Mouse (Mus musculus): ENCODE measurements around the gene Clec16a.

DNA sequence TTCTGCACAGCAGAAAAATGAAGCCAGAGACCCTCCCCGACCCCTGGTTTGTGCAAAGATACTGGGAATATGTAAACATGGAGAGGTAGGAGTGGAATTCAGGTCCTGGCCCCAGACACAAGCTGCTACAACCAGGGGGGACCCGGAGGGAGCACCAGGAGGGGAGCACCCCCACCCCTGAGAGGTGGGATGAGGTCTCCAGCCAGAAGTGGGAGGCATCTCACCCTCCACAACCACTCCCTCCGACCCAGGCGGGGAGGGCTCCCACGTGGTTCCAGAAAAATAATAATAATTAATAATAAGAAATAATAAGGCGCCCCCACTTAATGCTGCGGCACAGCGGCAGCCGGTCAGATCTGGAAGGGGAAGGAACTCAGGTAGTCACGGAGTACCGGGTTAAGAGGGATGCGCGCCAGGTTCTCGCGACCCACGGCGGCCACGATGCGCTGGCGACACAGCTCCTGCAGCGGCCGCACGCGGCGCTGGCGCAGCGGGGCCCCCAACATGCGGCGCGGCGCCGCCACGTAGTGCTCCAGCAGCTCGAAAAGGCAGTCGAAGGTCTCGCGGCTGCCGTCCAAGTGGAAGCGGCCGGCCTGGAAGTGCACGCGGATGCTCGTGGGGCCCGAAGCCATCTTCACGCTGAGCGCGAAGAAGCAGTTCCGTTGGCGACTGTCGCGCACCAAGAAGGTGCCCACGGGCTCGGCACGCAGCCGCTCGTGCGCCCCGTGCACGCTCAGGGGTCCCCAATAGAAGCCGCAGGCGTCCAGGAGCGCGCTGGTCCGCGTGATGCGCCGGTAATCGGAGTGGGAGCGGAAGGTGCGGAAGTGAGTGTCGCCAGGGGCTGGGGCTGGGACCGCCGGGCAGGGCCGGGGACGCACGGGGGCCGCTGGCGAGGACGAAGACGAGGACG, 239.0 kb downstream of the Clec16a start:
- no peak for TF ChIP-seq CTCF (IDR thresholded peaks at IDR 0.05; ENCODE audit: low read depth)
- TF ChIP-seq EP300 (IDR thresholded peaks at IDR 0.05; ENCODE audit: low read depth), result no peak
